Mouse (Mus musculus): ENCODE results near the gene D1Pas1.

DNA sequence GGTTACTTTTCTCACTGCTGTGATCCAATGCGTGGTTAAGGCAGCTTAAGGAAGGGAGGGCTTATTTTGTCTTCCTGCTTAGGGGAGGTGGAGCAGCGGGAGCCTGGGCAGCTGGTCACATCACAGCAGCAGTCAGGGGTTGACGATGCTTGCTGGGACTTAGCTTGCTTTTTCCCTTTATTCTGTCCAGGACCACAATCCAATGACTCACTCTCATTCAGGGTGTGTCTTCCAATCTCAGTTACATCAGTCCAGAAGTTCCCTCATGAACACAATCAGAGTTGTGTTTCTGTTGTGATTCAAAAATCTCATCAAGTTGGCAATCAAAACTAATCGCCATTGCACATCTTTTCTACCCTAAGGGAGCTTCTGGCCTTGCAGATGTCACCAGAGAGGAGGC is 48.9 kb downstream of the D1Pas1 start:
- no peak for TF ChIP-seq CTCF (IDR thresholded peaks at IDR 0.05; ENCODE audit: extremely low read depth, insufficient read length, insufficient replicate concordance, low read depth, low read length)
- TF ChIP-seq POLR2A (IDR thresholded peaks at IDR 0.05; ENCODE audit: low read depth, low read length) = no peak
